Mouse (Mus musculus) T-cell, adult 2 months (primary cell): Measurements from ENCODE around the gene 1110008L16Rik.
"Not testable (repeated sequence)": the region's sequence is repeated elsewhere in the genome, so short reads cannot be mapped to it uniquely, and the experiment has no call there.

Source experiments
- DNase-seq: peaks from one replicate; pipeline ENCODE4 v3.0.0; 2022; ENCODE audit warnings: low spot score

The 1110008L16Rik gene

GRCm38 (mm10) chr12:55343045-55343444 is 43.7 kb downstream of the 1110008L16Rik start:
- DNase-seq: not testable (repeated sequence)

GRCm38 (mm10) chr12:55343998-55344397 is 44.6 kb downstream of the 1110008L16Rik start:
- DNase-seq: no peak

GRCm38 (mm10) chr12:55344583-55344982 is 45.2 kb downstream of the 1110008L16Rik start:
- DNase-seq: no peak

DNA sequence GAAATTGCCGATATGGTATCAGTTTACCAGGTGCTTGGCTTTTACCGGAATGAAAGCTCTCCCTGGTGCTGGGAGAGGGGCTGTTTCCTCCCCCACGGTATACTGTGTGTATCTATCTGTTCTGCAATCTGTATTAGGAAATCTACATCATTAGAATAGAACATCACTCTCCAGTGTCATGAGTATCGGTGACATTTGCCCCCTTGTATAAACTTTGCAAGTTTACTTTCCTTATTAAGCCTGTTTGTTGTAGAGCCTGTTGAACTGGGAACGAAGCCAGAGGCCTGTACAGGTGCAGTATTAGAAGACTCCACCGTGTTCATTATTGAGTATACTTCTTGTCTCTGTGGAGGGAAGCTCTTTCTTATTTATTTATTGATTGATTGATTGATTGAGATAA is 54.0 kb downstream of the 1110008L16Rik start:
- DNase-seq: no peak

DNA sequence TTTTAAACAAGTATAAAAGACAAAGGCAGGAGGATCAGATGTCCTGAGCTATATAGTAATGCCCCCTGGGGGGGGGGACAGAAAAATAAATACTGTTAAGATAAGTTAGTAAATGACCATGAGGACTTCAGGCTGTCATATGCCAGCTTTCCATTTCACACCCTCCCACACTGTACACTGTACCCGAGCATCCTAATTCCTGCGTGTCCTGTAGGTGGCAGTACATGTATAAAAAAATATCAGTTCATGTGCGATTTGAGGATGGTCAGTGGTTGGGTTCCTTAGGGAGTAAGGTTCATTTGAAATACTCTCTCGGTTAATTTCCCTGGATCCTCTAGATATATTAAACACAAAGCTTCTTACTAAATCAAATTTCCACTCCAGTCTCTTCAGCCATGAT is 55.5 kb downstream of the 1110008L16Rik start:
- DNase-seq: peak; percentile 25

DNA sequence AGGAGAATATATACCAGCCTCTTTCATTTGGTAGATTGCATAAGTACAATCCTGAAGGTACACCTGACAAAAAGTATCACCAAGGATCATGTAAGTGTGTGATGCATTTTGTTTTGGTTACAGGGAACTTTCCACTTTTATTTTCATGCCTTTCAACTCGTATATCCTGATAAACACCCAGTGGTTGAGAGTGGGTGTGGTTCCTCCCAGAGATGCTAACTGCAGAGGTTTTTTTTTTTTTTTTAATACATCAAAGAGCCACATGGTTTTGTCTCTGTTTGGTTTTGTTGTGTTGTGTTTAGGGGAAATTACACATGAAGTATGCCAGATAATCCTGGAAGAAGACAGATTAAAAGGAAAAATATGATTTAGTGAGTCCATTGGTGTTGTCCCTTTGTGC is 57.9 kb downstream of the 1110008L16Rik start:
- no peak for DNase-seq

- DNase-seq: no peak
Measured at GRCm38 (mm10) chr12:55360929-55361328, 61.6 kb downstream of the 1110008L16Rik start.

DNA sequence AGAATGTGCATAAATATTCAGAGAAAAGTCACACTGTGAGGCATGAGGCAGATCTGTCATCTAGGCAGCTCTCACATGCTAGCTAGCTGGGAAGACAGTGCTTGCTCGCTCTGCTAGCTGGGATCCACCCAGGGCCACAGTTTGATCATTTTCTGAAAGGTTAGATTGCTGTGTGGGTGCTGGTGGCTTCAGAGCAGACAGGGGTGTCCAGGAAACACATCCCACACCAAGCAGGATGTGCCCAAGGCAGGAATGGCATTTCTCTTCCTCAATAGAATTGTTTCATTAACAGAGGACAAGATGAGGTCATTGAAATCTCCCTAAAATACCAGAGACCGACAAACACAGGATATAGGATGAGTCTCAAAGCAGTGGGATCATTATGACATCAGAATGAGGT is 65.7 kb downstream of the 1110008L16Rik start:
- DNase-seq: no peak

GRCm38 (mm10) chr12:55372424-55373055 is 73.2 kb downstream of the 1110008L16Rik start:
- no peak for DNase-seq

GRCm38 (mm10) chr12:55376956-55377609 is 77.7 kb downstream of the 1110008L16Rik start:
- DNase-seq: no peak

- no peak for DNase-seq
Measured at GRCm38 (mm10) chr12:55377610-55377980, 78.2 kb downstream of the 1110008L16Rik start.

DNA sequence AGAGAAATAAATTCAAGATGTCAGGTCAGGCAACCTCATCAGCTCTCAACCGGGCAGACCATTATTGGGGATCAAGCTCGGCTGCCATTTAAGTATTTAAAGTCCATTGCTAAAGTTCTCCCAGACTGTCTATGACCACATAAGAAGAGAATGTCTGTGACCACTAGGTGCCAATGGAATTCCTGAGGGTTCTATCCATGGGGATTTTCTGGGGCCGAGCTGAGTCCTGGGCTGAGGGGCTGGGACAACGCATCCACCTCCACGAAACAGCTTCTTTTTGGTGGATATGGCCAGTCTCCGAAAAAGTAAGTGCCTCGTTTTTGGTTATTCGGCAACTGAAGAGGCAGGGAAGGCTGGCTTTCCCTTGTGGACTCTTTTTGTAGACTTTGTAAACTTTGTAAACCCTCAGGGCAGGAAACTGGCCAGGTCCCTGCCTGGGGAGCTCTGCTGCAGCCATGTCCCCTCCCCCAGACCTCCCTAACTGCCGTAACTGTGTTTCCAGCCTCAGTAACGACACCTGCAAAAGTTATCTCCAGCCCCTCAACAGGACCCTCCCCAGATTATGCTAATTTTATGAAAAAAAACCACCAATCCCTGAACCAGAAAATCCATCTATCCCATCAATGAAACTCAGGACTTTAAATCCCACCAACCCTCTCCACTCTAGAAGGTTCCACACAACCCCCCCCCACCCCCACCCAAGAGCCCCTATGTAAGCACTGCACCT is 84.8 kb downstream of the 1110008L16Rik start, which contains the start of gene Psma6:
Gene Psma6, plus strand, starts transcription at position 200 of the 727 bp plus-strand sequence.
- no peak for DNase-seq

- DNase-seq: no peak
Measured at GRCm38 (mm10) chr12:55384826-55385225, 85.4 kb downstream of the 1110008L16Rik start.

GRCm38 (mm10) chr12:55385931-55386330 is 86.6 kb downstream of the 1110008L16Rik start:
- no peak for DNase-seq

- DNase-seq: no peak
Measured at GRCm38 (mm10) chr12:55386456-55386855, 87.1 kb downstream of the 1110008L16Rik start.

GRCm38 (mm10) chr12:55387083-55387787 is 87.9 kb downstream of the 1110008L16Rik start:
- DNase-seq: no peak

DNA sequence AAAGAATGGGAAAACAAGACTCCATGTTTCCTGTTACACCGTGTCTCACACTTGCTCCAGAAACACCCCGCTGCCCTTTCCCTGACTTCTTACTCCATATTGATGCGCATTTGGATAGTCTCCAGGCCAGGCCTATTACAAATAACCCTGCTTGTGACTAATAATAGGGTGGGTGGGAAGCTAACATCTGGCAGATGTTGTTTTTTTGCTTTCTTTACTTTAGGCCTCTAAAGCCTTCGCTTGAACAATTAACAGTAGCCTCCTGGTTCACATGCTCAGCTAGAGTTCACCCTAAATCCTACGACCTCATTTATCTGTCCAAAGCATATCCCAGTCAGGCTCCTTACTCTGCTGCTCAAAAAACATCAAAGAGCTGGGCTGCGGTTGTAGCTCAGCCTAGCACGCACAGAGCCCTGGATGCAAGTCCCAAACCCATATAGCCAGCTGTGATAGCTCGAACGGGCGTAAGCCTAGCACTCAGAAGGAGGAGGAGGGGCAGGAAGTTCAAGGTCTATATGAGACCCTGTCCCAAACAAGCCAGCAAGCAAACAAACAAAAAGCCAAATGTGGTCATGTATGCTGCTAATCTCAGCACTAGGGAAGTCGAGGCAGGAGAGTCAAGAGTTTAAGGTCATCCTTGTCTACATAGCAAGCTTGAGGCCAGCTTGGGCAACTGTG is 88.5 kb downstream of the 1110008L16Rik start:
- peak; percentile 28 for DNase-seq

GRCm38 (mm10) chr12:55388478-55388877 is 89.1 kb downstream of the 1110008L16Rik start:
- DNase-seq: peak; percentile 76

- peak; percentile 33 for DNase-seq
Measured at GRCm38 (mm10) chr12:55389132-55390081, 90.0 kb downstream of the 1110008L16Rik start.

DNA sequence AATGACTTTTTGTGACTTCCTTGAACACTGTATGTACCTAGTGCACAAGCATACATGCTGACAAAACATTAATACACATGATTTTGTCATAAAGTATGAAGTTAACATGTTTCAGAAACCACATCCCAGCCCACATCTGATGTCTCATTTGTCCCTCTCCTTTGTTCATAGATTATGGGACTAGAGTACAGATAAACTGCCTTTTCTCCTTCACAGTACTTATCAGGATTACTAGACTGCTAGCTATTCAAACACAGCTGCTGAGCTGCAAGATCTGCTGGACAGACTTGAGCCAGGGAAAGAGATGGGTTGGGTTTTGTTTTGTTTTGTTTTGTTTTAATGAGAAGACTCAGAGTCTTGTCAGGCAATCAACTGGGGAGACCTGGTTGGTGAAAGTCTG is 92.7 kb downstream of the 1110008L16Rik start:
- no peak for DNase-seq
